Mouse (Mus musculus) embryonic facial prominence, embryonic 11.5 days (tissue): ENCODE measurements around the gene Fmn2. TPM values are rescaled to one million over a fixed set of nuclear protein-coding genes. Genes with fewer than 3 reads are reported as not detected.

Source experiments
- ATAC-seq: fragments of 200-750 bp; cut with Nextera tagmentation; replicated peaks from 2 replicates; pipeline ENCODE4 v1.8.0; 2017; ENCODE audit warnings: low read depth; ENCODE audit not compliant: insufficient number of reproducible peaks, low FRiP score, low TSS enrichment
- DNase-seq: peaks from one replicate; pipeline ENCODE4 v3.0.0-alpha.2; 2015; ENCODE audit warnings: low spot score
- H3K27ac ChIP-seq: fragments of 300-500 bp; sonication (generic); replicated peaks from 2 replicates; pipeline ENCODE4 v1.5.1; 2014; ENCODE audit warnings: mild to moderate bottlenecking, low read depth, low read length, control low read depth
- H3K27me3 ChIP-seq: fragments of 300-500 bp; sonication (generic); 2 replicates; pipeline ENCODE4 v1.6.1; 2014; ENCODE audit warnings: mild to moderate bottlenecking, low read length, moderate library complexity, mixed read lengths; ENCODE audit not compliant: control insufficient read depth, insufficient read depth
- H3K36me3 ChIP-seq: fragments of 300-500 bp; sonication (generic); replicated peaks from 2 replicates; pipeline ENCODE4 v1.6.1; 2014; ENCODE audit warnings: low read depth, mild to moderate bottlenecking, low read length, moderate library complexity, mixed read lengths; ENCODE audit not compliant: control insufficient read depth, insufficient read depth
- H3K4me1 ChIP-seq: fragments of 300-500 bp; sonication (generic); 2 replicates; pipeline ENCODE4 v1.6.1; 2014; ENCODE audit warnings: low read length, mixed read lengths; ENCODE audit not compliant: control insufficient read depth, insufficient read depth
- H3K4me2 ChIP-seq: fragments of 300-500 bp; sonication (generic); 2 replicates; pipeline ENCODE4 v1.6.1; 2014; ENCODE audit warnings: low read depth, mild to moderate bottlenecking, control low read depth, low read length, moderate library complexity
- H3K4me3 ChIP-seq: fragments of 300-500 bp; sonication (generic); 2 replicates; pipeline ENCODE4 v1.5.1; 2014; ENCODE audit warnings: low read depth, low read length, control low read depth
- H3K9ac ChIP-seq: fragments of 300-500 bp; sonication (generic); replicated peaks from 2 replicates; pipeline ENCODE4 v1.6.1; 2014; ENCODE audit warnings: mild to moderate bottlenecking, control low read depth, low read length
- H3K9me3 ChIP-seq: fragments of 300-500 bp; sonication (generic); replicated peaks from 2 replicates; pipeline ENCODE4 v1.6.1; 2016; ENCODE audit warnings: mild to moderate bottlenecking, low read length, inconsistent platforms, mixed read lengths; ENCODE audit not compliant: control insufficient read depth
- WGBS: fragments of 180-500 bp; shearing (Covaris S2); extraction: QIAGEN DNeasy Blood & Tissue Kit; methylation state at CpG from one replicate; pipeline ENCODE4 v1.1.7; 2014; 5-methylcytosine and 5-hydroxymethylcytosine counted together
- polyA plus RNA-seq: library from polyadenylated mRNA; unstranded; fragments of >200 nt; fragmentation: Nextera tagmentation; extraction: Ambion mirVana; gene quantifications from 2 replicates; pipeline ENCODE4 v1.2.1, GENCODE M21; 2014

Fmn2 gene
- polyA plus RNA-seq, 1 experiment from 2014 or later, result 2.1 TPM

GRCm38 (mm10) chr1:174765757-174766156 is 264.1 kb downstream of the Fmn2 start:
- ATAC-seq (no peak), DNase-seq (no peak)
- Histone ChIP-seq H3K4me1 (no peaks in the 10 kb centered on the region), H3K4me2 (no peak overlapping the region), H3K9me3 (no peaks in the 10 kb centered on the region), H3K36me3 (no peaks in the 10 kb centered on the region), H3K27ac (no peak overlapping the region), H3K9ac (no peak overlapping the region), H3K4me3 (no peak overlapping the region), H3K27me3 (no peaks in the 10 kb centered on the region)
- WGBS, result 49% methylated on average over 2 of the region's 2 CpGs

- no peak for ATAC-seq
- Histone ChIP-seq H3K4me3 (no peak overlapping the region), H3K36me3 (no peaks in the 10 kb centered on the region), H3K27me3 (no peaks in the 10 kb centered on the region), H3K4me1 (no peaks in the 10 kb centered on the region), H3K4me2 (no peak overlapping the region), H3K9me3 (no peaks in the 10 kb centered on the region), H3K9ac (no peak overlapping the region), H3K27ac (no peak overlapping the region)
- DNase-seq, result no peak
- 81% methylated on average over 3 of the region's 3 CpGs for WGBS
Measured at GRCm38 (mm10) chr1:174766852-174767251, 265.2 kb downstream of the Fmn2 start.

GRCm38 (mm10) chr1:174771871-174772281 is 270.3 kb downstream of the Fmn2 start:
- no peak overlapping the region for H3K9ac ChIP-seq
- ATAC-seq (no peak), DNase-seq (no peak)
- H3K27me3 ChIP-seq, result no peaks in the 10 kb centered on the region
- H3K4me1 ChIP-seq, result no peaks in the 10 kb centered on the region
- H3K9me3 ChIP-seq, result no peaks in the 10 kb centered on the region
- H3K36me3 ChIP-seq, result no peaks in the 10 kb centered on the region
- no peak overlapping the region for H3K4me2 ChIP-seq
- H3K27ac ChIP-seq, result no peak overlapping the region
- H3K4me3 ChIP-seq, result no peak overlapping the region
- WGBS, result 63% methylated on average over 4 of the region's 4 CpGs

GRCm38 (mm10) chr1:174781037-174781436 is 279.4 kb downstream of the Fmn2 start:
- no peak overlapping the region for H3K27ac ChIP-seq
- ATAC-seq, result no peak

GRCm38 (mm10) chr1:174788617-174789016 is 287.0 kb downstream of the Fmn2 start:
- no peaks in the 10 kb centered on the region for H3K27me3 ChIP-seq
- DNase-seq (no peak), ATAC-seq (no peak)
- no peak overlapping the region for H3K4me2 ChIP-seq
- no peaks in the 10 kb centered on the region for H3K36me3 ChIP-seq
- no peak overlapping the region for H3K9ac ChIP-seq
- no peaks in the 10 kb centered on the region for H3K9me3 ChIP-seq
- 94% methylated on average over 2 of the region's 2 CpGs for WGBS
- no peak overlapping the region for H3K27ac ChIP-seq
- H3K4me3 ChIP-seq, result no peak overlapping the region
- no peaks in the 10 kb centered on the region for H3K4me1 ChIP-seq

More at GRCm38 (mm10) chr1:174781037-174781436, 279.4 kb downstream of the Fmn2 start:
- Histone ChIP-seq H3K4me2 (no peak overlapping the region), H3K36me3 (no peaks in the 10 kb centered on the region), H3K9me3 (no peaks in the 10 kb centered on the region), H3K4me3 (no peak overlapping the region), H3K9ac (no peak overlapping the region), H3K27me3 (no peaks in the 10 kb centered on the region), H3K4me1 (no peaks in the 10 kb centered on the region)
- WGBS, result 90% methylated on average over 4 of the region's 4 CpGs
- DNase-seq, result no peak

GRCm38 (mm10) chr1:174811846-174812245 is 310.2 kb downstream of the Fmn2 start:
- DNase-seq, result no peak
- H3K9ac ChIP-seq, result no peak overlapping the region
- WGBS, result 83% methylated on average over 4 of the region's 4 CpGs
- ATAC-seq, result no peak
- no peaks in the 10 kb centered on the region for H3K9me3 ChIP-seq
- H3K27ac ChIP-seq, result no peak overlapping the region
- no peak overlapping the region for H3K4me3 ChIP-seq
- H3K4me2 ChIP-seq, result no peak overlapping the region
- no peaks in the 10 kb centered on the region for H3K27me3 ChIP-seq
- H3K4me1 ChIP-seq, result no peaks in the 10 kb centered on the region
- no peaks in the 10 kb centered on the region for H3K36me3 ChIP-seq

GRCm38 (mm10) chr1:174826562-174826961 is 324.9 kb downstream of the Fmn2 start:
- H3K27ac ChIP-seq, result no peak overlapping the region
- no peak for ATAC-seq
- WGBS, result 23% methylated on average over 8 of the region's 8 CpGs
- DNase-seq, result no peak
- no peak overlapping the region for H3K4me2 ChIP-seq
- H3K4me3 ChIP-seq, result no peak overlapping the region
- no peaks in the 10 kb centered on the region for H3K36me3 ChIP-seq
- no peak overlapping the region for H3K9ac ChIP-seq
- H3K9me3 ChIP-seq, result no peaks in the 10 kb centered on the region
- no peaks in the 10 kb centered on the region for H3K27me3 ChIP-seq
- H3K4me1 ChIP-seq, result no peaks in the 10 kb centered on the region

- no peak for ATAC-seq
- Histone ChIP-seq H3K4me3 (no peak overlapping the region), H3K4me2 (no peak overlapping the region), H3K27ac (no peak overlapping the region), H3K4me1 (no peaks in the 10 kb centered on the region), H3K9me3 (no peaks in the 10 kb centered on the region), H3K36me3 (no peaks in the 10 kb centered on the region), H3K9ac (no peak overlapping the region), H3K27me3 (no peaks in the 10 kb centered on the region)
- DNase-seq, result no peak
- WGBS, result 94% methylated on average over 23 of the region's 23 CpGs
Measured at GRCm38 (mm10) chr1:174836861-174837260, 335.2 kb downstream of the Fmn2 start.
